Mouse (Mus musculus): ENCODE results near the gene Coro2a. TPM values are rescaled to one million over a fixed set of nuclear protein-coding genes. Genes with fewer than 3 reads are reported as not detected.

The Coro2a gene
- polyA plus RNA-seq, 1 experiment, result 4.2 TPM

- TF ChIP-seq POLR2A (IDR thresholded peaks at IDR 0.05; ENCODE audit: low read depth, low read length) (no peak), CTCF (conservative IDR thresholded peaks at IDR 0.05; ENCODE audit: insufficient read depth, insufficient read length, low read depth, low read length) (no peak)
- DNase-seq, result no peak
- no peaks in the 10 kb centered on the region; the same call in 1 of the 2 replicates for H3K4me1 ChIP-seq (ENCODE audit: control insufficient read depth, insufficient read depth, low read length)
- no peak overlapping the region for H3K27ac ChIP-seq (ENCODE audit: insufficient read depth, low read depth, low read length)
- H3K36me3 ChIP-seq (ENCODE audit: control insufficient read depth, insufficient read depth, low read length), result no peaks in the 10 kb centered on the region
- H3K4me3 ChIP-seq (ENCODE audit: insufficient read depth, low read depth, low read length), result no peak overlapping the region
- 74% methylated on average over 3 of the region's 3 CpGs for WGBS
- no peaks in the 10 kb centered on the region for H3K27me3 ChIP-seq (replicated peaks; ENCODE audit: control insufficient read depth, insufficient read depth, low read length)
These were observed 98.1 kb downstream of the Coro2a start for GRCm38 (mm10) chr4:46503881-46504280.

GRCm38 (mm10) chr4:46502606-46503502 lies 99.1 kb downstream of the Coro2a start:
- Histone ChIP-seq H3K36me3 (ENCODE audit: control insufficient read depth, insufficient read depth, low read length) (no peaks in the 10 kb centered on the region), H3K4me3 (ENCODE audit: insufficient read depth, low read depth, low read length) (no peak overlapping the region), H3K27me3 (replicated peaks; ENCODE audit: control insufficient read depth, insufficient read depth, low read length) (no peaks in the 10 kb centered on the region), H3K27ac (ENCODE audit: insufficient read depth, low read depth, low read length) (no peak overlapping the region), H3K4me1 (ENCODE audit: control insufficient read depth, insufficient read depth, low read length) (no peaks in the 10 kb centered on the region; the same call in 1 of the 2 replicates)
- WGBS, result 82% methylated on average over 16 of the region's 16 CpGs
- DNase-seq, result no peak
- TF ChIP-seq CTCF (conservative IDR thresholded peaks at IDR 0.05; ENCODE audit: insufficient read depth, insufficient read length, low read depth, low read length) (no peak), POLR2A (IDR thresholded peaks at IDR 0.05; ENCODE audit: low read depth, low read length) (no peak)

- WGBS, result 14% methylated on average over 4 of the region's 4 CpGs
- Histone ChIP-seq H3K27me3 (replicated peaks; ENCODE audit: control insufficient read depth, insufficient read depth, low read length) (no peaks in the 10 kb centered on the region), H3K27ac (ENCODE audit: insufficient read depth, low read depth, low read length) (no peak overlapping the region), H3K4me1 (ENCODE audit: control insufficient read depth, insufficient read depth, low read length) (no peaks in the 10 kb centered on the region; the same call in 1 of the 2 replicates), H3K4me3 (ENCODE audit: insufficient read depth, low read depth, low read length) (no peak overlapping the region), H3K36me3 (ENCODE audit: control insufficient read depth, insufficient read depth, low read length) (no peaks in the 10 kb centered on the region)
- peak; percentile 45 for DNase-seq
- TF ChIP-seq CTCF (conservative IDR thresholded peaks at IDR 0.05; ENCODE audit: insufficient read depth, insufficient read length, low read depth, low read length) (peak; percentile 60), POLR2A (IDR thresholded peaks at IDR 0.05; ENCODE audit: low read depth, low read length) (no peak)
These were observed 103.0 kb downstream of the Coro2a start for GRCm38 (mm10) chr4:46498976-46499375.

GRCm38 (mm10) chr4:46498511-46498910 lies 103.5 kb downstream of the Coro2a start:
- Histone ChIP-seq H3K4me1 (ENCODE audit: control insufficient read depth, insufficient read depth, low read length) (no peaks in the 10 kb centered on the region; the same call in 1 of the 2 replicates), H3K4me3 (ENCODE audit: insufficient read depth, low read depth, low read length) (no peak overlapping the region), H3K36me3 (ENCODE audit: control insufficient read depth, insufficient read depth, low read length) (no peaks in the 10 kb centered on the region), H3K27ac (ENCODE audit: insufficient read depth, low read depth, low read length) (no peak overlapping the region), H3K27me3 (replicated peaks; ENCODE audit: control insufficient read depth, insufficient read depth, low read length) (no peaks in the 10 kb centered on the region)
- TF ChIP-seq POLR2A (IDR thresholded peaks at IDR 0.05; ENCODE audit: low read depth, low read length), result no peak
- TF ChIP-seq CTCF (conservative IDR thresholded peaks at IDR 0.05; ENCODE audit: insufficient read depth, insufficient read length, low read depth, low read length), result 0 out of 2 replicates have a peak, but pooled peaks have one; percentile 9
- WGBS, result 41% methylated on average over 3 of the region's 3 CpGs
- peak; percentile 70 for DNase-seq

DNA sequence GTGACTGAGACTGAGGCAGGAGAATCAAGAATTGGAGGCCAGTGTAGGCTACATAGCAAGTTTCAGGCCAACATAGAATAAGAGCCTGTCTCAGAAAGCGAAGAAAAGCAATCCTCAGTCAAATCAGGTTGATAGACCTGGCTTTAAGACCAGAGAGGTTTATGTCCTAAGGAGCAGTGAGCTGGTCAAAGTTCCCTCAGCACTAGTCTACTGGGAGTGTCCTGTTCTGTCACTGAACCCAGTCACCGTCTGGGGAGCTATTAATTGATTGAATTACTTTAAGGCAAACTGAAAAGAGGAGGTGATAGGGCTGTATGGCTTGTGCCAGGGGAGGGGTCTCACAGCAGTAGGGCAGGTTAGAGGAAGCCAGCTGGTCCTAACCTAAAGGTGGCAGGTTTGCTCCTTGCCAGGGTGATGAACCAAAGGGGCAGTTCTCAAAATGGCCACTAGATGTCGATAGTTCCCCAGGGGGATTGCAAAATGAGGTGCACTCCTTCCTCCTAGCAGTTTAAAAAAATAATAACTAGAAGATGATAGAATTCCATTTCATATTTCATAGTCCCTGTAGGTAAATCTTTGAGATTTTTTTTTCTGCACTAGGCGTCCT lies 104.6 kb downstream of the Coro2a start:
- no peak overlapping the region for H3K27ac ChIP-seq (ENCODE audit: insufficient read depth, low read depth, low read length)
- TF ChIP-seq POLR2A (IDR thresholded peaks at IDR 0.05; ENCODE audit: low read depth, low read length) (no peak), CTCF (conservative IDR thresholded peaks at IDR 0.05; ENCODE audit: insufficient read depth, insufficient read length, low read depth, low read length) (peak; percentile 93)
- 53% methylated on average over 4 of the region's 4 CpGs for WGBS

DNA sequence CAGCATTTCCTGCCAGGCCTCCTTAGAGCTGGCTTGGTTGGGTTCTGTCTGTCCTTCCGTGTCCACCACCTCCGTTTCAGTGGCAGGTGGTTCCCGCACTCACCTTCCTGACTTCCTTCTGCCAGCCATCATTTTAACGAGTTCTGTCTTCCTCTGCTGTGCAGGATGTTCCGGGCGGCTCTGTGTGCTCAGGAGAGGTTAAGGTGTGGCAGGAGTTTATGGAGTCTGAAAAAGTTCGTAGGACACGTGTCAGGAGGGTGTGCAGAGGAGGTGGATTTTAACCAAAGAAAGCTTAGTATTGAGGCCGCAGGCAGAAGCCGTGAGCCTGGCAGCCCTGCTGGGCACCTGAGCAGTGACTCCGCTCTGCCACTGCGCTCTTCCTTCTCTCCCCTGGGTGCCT lies 106.5 kb downstream of the Coro2a start:
- Histone ChIP-seq H3K27me3 (replicated peaks; ENCODE audit: control insufficient read depth, insufficient read depth, low read length) (no peaks in the 10 kb centered on the region), H3K27ac (ENCODE audit: insufficient read depth, low read depth, low read length) (no peak overlapping the region), H3K4me1 (ENCODE audit: control insufficient read depth, insufficient read depth, low read length) (no peaks in the 10 kb centered on the region; the same call in 1 of the 2 replicates), H3K36me3 (ENCODE audit: control insufficient read depth, insufficient read depth, low read length) (no peaks in the 10 kb centered on the region), H3K4me3 (ENCODE audit: insufficient read depth, low read depth, low read length) (no peak overlapping the region)
- TF ChIP-seq POLR2A (IDR thresholded peaks at IDR 0.05; ENCODE audit: low read depth, low read length), result no peak
- no peak for TF ChIP-seq CTCF (conservative IDR thresholded peaks at IDR 0.05; ENCODE audit: insufficient read depth, insufficient read length, low read depth, low read length)
- WGBS, result 75% methylated on average over 12 of the region's 12 CpGs
- no peak for DNase-seq

More for the DNA sequence above, 104.6 kb downstream of the Coro2a start:
- Histone ChIP-seq H3K4me1 (ENCODE audit: control insufficient read depth, insufficient read depth, low read length) (no peaks in the 10 kb centered on the region; the same call in 1 of the 2 replicates), H3K36me3 (ENCODE audit: control insufficient read depth, insufficient read depth, low read length) (no peaks in the 10 kb centered on the region), H3K4me3 (ENCODE audit: insufficient read depth, low read depth, low read length) (no peak overlapping the region), H3K27me3 (replicated peaks; ENCODE audit: control insufficient read depth, insufficient read depth, low read length) (no peaks in the 10 kb centered on the region)
- peak; percentile 75 for DNase-seq

- WGBS, result 95% methylated on average over 6 of the region's 6 CpGs
- no peak overlapping the region for H3K4me3 ChIP-seq (ENCODE audit: insufficient read depth, low read depth, low read length)
- H3K27me3 ChIP-seq (replicated peaks; ENCODE audit: control insufficient read depth, insufficient read depth, low read length), result no peaks in the 10 kb centered on the region
- DNase-seq, result no peak
- TF ChIP-seq POLR2A (IDR thresholded peaks at IDR 0.05; ENCODE audit: low read depth, low read length) (no peak), CTCF (conservative IDR thresholded peaks at IDR 0.05; ENCODE audit: insufficient read depth, insufficient read length, low read depth, low read length) (no peak)
- no peaks in the 10 kb centered on the region for H3K36me3 ChIP-seq (ENCODE audit: control insufficient read depth, insufficient read depth, low read length)
- no peak overlapping the region for H3K27ac ChIP-seq (ENCODE audit: insufficient read depth, low read depth, low read length)
- no peaks in the 10 kb centered on the region for H3K4me1 ChIP-seq (ENCODE audit: control insufficient read depth, insufficient read depth, low read length)
These were observed 108.9 kb downstream of the Coro2a start for GRCm38 (mm10) chr4:46493071-46493470.
